Mouse (Mus musculus): ENCODE data around the gene Selenoo.

GRCm38 (mm10) chr15:89106073-89106472, 17.2 kb downstream of the Selenoo start:
- TF ChIP-seq CTCF (IDR thresholded peaks at IDR 0.05; ENCODE audit: control insufficient read depth, insufficient read depth, insufficient read length) (no peak), MYOD1 (IDR thresholded peaks at IDR 0.05; ENCODE audit: control insufficient read depth, insufficient read length, low read depth) (no peak), CEBPB (IDR thresholded peaks at IDR 0.05; ENCODE audit: low read depth) (no peak), USF1 (IDR thresholded peaks at IDR 0.05; ENCODE audit: low read depth) (no peak)
